Mouse (Mus musculus): ENCODE results near the gene Phkg2. TPM values are rescaled to one million over a fixed set of nuclear protein-coding genes. Genes with fewer than 3 reads are reported as not detected.

Phkg2 gene
- polyA plus RNA-seq (2017; shearing (Covaris generic)) = 100 to 1,000 TPM in 1 of 3 experiments, 10 to 100 TPM in 2; 75.0 to 116 (median 93.2) TPM

DNA sequence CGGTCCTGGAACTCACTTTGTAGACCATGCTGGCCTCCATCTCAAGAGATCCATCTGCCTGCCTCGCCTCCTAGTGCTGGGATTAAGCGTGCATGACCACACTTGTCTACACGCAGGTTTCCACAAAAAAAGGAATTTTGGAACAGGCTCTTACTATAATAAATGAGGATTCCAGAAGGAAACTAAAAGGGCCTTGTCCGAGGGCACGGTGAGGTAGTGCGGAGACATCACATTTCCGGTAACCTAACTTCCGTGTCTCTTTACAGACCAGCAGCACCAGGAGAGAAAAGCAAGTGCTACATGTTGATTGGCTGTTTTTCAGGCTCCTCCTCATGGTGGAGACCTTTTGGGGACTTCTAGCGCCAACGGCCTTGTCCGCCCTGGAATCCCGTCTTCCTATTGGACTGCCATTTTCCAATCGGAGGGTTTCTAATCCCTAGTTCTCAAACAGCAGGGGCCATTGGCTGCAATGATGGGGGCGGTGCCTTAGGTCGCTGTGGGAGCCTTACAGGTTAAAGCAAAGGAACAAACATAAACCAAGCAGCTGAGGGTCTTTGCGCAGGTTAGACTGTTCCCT, at the start of gene Phkg2:
Gene Phkg2, plus strand, starts transcription at position 446 of the 577 bp plus-strand sequence.
- ATAC-seq = peak; percentile 99

DNA sequence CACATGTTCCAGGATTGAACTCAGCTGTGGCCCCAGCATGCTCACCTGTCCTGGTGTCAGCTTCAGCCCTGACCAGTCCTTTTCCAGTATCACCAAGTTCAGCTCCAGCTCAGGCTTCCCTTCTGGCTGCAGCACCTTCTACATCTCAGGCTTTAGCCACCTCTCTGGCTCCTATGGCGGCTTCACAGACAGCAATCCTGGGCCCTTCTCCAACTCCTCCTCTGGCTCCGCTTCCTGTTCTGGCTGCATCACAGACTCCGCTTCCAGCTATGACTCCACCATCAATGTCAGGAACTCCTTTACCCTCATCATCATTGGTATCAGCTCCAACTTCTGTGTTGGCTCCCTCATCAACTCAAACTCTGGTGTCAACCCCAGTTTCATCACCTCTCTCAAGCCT, 31.5 kb upstream of the Phkg2 start:
- no peak for ATAC-seq

DNA sequence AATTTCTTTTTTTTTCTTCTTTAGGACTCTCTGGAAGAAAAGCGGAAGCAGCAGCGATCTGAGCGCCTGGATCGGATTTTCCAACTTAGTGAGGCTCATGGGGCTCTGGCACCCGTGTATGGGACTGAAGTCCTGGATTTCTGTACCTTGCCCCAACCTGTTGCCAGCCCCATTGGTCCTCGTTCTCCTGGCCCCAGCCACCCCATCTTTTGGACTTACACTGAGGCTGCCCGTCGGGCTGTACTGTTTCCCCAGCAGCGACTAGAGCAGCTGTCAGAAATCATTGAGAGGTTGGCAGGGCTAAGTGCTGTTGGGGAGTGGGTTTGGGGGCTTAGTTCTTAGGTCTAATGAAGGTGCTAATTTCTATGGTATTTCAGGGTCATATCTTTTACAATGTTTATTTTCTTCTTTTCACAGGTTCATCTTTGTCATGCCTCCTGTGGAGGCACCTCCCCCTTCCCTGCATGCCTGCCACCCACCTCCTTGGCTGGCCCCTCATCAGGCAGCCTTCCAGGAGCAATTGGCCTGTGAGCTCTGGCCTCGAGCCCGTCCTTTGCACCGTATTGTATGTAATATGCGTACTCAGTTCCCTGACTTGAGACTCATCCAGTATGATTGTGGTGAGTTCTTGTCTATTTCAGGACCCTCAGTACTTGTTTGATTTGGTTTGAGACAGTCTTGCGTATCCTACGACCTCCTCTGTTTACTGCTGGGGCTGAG, 23.9 kb upstream of the Phkg2 start:
- no peak for ATAC-seq

DNA sequence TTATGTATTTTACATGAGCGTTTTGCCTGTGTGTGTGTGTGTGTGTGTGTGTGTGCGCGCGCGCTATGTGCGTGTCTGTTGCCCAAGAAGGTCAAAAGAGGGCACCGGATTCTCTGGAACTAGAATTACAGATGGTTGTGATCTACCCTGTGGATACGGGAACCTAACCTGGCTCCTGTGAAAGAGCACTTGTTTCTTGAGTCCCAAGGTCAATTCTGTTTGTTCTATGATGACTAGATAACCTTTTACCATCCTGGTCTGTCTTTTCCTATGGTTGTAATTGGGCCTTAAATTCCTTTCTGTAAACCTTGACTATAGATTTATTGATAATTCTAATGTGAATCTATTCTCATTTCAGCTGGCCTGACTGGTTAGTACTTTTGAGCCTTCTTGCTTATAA, 21.6 kb upstream of the Phkg2 start:
- no peak for ATAC-seq

DNA sequence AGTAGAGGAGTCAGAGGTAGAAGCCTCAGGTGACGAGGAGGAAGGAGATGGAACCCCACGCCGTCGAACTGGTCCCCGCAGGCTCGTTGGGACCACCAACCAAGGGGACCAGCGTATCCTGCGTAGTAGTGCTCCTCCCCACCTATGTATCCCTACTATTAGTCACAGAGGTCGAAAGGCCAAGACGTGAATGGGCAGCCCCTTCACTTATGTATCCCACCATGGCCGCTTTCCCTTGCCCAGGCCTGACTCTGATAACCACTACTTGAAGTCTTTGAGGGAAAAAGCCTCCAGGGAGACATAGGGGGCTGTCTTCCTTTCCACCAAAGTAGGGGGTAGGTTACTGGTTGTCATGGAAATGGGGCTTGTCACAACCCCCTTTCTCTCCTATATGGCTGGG, 12.6 kb upstream of the Phkg2 start:
- no peak for ATAC-seq

DNA sequence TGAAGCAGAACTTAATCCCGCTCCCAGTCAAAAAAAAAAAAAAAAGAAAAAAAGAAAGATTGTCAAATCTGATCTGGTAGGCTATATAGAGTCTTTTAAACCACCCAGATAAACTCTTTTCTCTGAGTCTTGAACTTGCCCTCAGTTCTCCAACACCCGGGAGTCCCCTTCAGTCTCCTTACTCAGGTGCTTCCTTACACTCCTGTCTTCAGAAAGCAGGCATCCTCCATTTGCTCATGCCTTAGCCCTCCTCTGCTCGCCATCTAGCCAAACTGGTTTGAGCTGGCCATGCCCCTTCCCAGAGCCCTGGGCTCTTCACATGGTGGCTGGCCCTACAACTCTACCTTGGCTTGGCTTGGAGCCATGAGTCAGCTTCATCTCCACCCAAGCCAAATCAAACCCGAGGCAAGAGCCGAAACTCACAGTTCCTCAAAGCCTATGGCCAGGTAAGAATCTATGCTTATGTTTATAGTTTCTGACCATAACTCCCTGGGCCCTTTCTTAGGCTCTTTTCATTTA, 11.7 kb upstream of the Phkg2 start, which contains the start of gene Tmem265:
Gene Tmem265, plus strand, starts transcription at position 51 of the 519 bp plus-strand sequence.
- no peak for ATAC-seq

DNA sequence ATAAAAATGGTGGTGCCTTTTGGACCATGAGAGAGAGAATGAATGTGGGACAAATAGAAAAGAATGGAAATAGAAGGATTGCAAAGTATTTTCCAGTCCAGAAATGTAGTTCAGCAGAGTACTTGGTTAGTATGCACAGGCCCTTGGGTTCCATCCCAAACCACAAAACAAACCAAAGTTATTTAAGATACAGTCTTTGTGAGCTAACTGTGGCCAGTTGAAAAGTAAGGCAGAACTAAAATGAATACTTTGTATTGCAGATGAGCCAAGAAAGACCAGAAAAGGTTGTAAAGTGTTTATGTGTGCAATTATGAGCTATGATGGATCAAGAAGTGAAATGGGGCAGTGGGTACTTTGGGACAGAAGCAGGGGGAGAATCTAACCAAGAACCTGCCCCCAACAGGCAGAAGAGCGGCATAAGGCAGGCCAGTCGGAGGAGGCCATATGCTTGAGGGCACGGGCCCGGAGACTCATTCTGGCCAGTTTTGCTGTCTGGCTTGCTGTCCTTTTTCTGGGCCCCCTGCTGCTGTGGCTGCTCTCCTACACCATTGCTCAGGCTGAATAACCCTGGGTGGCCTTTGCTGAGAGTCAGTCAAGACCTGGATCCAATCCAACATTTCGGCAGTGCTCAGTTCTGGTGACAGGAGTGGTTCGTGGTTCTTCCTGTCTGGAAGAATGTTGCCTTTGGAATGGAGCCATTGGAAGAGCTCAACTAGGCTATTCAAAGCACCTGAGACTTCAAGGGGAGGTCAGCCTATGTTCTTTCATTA, 8.6 kb upstream of the Phkg2 start:
- no peak for ATAC-seq

DNA sequence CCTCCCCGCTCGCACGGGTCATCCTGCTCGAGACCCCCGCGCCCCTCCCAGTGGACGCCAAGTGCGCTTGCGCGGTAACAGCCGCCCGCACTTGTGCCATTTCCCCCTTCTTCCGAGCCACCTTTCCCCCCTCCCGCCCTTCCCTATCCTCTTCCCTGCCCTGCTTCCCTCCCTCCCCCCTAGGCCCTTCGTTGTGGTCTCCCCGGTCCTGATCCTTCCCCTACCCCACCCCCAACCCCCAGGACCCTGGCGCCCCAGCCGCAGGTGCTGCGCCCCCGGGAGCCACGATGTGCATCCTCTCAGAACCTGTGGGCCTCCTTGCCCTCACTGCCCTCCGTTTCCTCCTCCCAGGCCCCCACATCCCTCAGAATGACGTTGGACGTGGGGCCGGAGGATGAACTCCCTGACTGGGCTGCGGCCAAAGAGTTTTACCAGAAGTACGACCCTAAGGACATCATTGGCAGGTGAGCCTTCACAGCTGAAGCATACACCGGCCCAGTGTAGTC, 416 bp downstream of the Phkg2 start:
- ATAC-seq = no peak

DNA sequence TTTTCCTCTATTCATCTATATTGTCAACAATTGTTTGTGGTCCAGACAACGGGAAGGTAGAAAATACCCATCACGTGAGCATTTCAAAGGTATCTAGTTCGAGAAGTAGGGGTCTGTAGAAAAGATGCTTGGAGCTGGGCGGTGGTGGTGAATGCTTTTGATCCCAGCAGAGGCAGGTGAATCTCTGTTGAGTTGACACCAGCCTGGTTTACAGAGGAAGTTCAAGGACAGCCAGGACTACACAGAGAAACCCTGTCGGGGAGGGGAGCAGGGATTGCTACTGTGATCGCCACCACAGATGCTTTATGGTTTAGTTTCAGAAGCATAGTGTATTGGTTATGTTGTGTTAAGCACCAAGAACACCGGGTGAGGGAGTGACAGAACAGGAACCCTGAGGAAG, 975 bp downstream of the Phkg2 start:
- no peak for ATAC-seq

DNA sequence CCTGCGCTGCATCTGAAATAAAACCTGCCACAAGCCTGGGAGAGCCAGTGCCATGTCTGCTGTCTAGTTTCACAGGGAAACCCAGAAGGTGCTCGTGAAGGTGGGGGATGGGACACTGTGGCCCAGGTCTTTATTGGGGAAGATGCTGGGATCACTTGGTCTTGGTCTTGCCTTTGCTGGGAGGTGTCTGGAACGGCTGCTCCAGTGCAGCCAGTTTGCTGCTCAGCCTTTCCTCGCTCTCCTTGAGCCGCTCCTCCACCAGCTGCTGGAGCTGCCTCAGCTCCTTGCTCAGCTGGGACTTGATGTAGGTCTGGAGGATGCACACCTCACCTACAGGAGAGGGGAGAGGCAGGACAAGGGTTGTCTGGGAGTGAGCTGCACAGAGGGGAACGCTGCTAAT, 10.1 kb downstream of the Phkg2 start:
- no peak for ATAC-seq

DNA sequence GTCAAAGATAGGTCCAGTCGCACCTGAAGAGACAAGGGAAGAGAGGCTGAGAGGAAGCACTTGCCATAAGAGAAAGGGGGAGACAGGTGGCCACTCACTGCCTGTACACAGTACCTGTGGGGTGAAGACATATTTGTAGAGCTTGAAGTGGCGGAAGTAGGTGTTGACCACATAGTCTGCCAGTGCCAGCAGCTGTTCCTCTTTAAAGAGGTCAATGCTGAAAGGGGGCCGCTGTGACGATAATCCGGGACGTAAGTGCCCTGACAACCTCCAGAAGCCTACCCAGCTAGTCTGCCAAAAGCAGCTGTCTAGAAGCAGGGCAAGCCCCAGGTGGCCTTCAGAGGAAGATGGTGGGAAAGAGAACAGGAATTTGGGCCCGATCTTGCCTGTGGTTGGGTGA, 11.9 kb downstream of the Phkg2 start:
- ATAC-seq = no peak

DNA sequence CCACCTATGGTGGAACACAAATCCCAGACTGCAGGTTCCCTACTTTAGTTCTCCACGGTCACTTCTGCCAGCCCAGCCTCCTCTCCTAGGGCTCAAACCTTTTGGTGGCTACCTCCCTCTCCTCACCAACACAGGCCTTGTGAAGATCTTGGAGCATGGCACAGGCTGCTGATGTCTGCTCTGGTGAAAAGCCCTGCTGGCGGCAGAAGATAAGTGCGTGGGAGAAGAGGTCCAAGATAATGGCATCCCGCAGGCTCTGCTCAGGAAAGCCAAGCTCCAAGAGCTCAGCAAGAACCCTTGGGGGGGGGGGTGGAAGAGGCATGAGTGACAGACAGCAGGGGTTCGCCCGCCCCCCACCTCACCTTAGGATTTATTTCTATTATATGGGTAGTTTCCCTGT, 13.0 kb downstream of the Phkg2 start:
- ATAC-seq = no peak

DNA sequence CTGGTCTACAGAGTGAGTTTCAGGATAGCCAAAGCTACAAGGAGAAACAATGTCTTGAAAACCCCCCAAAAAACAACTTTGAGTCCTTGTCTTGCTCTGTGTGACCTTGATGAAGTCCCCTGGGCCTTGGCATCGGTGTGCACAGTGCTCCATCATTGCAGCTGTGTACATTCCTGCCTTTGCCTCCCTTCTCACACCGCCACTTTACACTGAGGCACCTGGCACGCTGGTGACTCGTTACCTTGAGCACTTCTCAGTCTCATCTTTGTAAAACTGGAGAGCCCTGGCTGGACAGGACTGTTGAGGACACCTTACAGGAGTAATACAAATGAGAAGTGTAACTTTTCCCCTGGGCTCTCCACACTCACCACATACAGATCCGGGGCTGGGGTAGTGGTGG, 14.1 kb downstream of the Phkg2 start:
- ATAC-seq = no peak

DNA sequence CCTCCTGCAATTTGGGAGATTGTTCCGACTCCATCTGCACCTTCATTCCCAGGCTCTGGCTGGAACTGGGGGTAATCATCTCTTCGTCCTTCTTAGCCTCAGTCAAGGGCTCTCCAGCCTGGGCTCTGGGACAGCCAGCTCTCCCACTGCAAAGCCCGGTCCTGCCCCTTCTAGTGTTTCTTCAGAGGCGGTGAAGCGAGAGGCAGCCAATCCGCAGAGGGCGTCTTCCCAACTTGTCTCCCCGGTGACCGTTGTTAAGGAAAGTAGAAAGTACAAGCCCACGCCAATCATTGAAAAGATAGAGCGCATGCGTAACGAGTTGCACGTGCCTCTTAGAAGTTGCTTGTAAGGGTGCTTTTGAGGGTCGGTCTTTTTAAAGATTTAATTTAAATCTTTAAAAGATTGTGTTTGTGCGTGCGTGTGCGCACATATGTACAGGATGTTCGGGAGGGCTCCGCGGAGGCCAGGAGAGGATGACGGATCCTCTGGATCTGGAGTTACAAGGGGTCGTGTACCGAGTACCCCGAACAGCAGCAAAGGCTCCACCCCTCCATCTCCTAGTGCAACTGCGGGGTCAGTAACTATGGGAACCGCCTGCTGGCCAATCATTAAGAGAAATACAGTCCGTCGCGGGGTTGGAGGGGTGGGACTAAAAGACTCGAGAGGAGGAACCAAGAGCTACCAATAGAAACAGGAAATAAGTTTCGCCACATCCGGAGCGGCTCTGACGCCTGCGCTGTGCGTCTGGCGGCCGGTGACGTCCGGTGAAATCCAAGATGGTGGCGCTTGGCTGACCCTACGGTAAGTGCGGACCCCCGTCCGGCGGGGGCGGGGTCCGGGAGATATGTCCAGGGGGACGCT, 15.1 kb downstream of the Phkg2 start, which contains the start of the genes Ccdc189 and Rnf40:
Gene Ccdc189, minus strand, starts transcription at position 585 of the 861 bp plus-strand sequence.
Gene Rnf40, plus strand, starts transcription at position 757 of the 861 bp plus-strand sequence.
- peak; percentile 96 for ATAC-seq

DNA sequence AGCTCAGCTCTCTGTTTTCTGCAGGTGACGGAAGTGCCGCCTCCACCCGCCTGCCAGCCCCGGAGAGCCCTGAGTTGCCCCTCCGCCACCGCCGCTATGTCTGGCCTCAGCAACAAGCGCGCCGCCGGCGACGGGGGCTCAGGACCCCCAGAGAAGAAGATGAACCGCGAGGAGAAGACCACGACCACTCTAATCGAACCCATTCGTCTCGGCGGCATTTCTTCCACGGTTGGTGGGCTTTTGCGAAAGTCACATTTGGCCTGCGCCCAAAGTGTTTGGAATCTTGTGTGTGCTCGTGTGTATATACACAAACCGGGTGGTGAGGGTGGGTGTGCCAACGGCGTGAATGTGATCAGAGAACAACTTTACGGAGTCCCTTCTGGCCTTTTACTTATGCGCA, 15.8 kb downstream of the Phkg2 start:
- peak; percentile 24 for ATAC-seq

DNA sequence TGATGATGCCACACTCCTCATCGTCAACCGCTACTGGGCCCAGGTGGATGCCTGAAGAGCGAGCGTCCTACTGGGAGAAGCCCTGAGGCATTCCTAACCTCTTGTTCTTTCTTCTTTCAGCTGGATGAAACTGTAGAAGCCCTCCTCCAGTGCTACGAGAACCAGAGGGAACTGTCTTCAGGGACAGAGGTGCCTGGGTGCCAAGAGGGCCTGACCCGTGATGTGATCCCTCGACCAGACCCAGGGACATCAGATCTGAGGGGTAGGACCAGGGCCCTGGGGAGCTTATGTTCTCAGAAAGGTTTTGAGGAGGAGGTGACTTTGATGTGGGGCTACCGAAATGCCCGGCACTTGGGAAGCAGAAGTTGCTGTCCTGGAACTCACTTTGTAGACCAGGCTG, 16.5 kb downstream of the Phkg2 start:
- ATAC-seq = no peak

DNA sequence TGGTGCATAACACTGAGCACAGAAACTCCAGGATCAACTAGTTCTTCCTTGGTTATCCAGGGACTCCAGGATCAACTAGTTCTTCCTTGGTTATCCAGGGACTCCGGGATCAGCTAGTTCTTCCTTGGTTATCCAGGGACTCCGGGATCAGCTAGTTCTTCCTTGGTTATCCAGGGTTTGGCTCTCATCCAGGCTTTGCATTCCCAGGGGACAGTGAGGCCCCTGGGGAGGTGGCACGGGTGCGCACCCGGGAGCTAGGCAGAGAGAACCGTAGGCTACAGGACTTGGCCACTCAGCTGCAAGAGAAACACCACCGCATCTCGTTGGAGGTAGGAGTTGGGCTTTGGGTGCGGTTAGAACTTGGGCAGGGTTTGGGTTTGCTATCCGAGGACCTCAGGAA, 18.0 kb downstream of the Phkg2 start:
- no peak for ATAC-seq

DNA sequence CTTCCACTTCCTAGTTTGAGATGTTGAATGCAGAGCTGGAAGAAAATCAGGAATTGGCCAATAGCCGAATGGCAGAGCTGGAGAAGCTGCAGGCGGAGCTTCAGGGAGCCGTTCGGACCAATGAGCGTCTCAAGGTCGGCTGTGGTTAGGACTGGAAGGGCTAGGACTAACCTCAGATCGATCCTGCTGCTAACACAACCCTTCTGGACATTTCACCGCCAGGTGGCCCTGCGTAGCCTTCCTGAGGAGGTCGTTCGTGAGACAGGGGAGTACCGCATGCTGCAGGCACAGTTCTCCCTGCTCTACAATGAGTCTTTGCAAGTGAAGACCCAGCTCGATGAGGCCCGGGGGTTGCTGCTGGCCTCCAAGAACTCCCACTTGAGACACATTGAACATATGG, 19.4 kb downstream of the Phkg2 start:
- ATAC-seq = no peak

DNA sequence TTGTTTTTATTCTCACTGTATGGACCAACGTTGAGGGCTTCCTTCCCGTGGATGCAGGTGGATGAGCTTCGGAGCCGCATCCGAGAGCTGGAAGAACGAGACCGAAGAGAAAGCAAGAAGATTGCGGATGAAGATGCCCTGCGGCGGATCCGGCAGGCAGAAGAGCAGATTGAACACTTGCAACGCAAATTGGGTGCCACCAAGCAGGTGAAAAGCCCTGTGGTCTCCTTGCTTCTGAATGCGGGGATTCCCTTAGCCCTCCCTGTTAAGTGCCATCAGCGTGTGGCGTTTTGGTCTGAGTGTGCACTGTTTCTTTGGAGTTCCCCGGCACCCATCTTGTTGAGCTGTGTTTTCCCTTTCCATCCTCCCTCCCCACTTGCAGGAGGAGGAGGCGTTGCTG, 23.6 kb downstream of the Phkg2 start:
- no peak for ATAC-seq

DNA sequence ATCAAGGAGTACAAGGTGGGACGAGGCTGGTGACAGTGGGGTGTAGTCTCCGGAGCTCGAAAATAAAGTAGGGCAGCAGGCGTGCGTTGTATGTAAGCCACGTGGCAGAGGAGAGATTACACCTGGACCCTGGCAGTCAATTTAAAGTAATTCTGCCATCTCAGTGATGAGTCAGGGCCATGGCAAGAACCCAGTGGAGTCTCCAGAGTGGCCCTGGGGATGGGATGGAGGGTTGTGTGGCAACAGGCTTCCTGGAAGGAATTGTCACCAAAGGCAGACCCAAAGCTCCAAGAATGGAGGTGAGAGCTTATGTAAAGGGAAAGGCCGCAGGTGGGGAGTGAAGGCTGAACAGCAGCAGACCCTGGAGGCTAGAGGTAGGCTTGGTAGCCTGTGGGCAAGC, 27.5 kb downstream of the Phkg2 start:
- ATAC-seq = no peak

DNA sequence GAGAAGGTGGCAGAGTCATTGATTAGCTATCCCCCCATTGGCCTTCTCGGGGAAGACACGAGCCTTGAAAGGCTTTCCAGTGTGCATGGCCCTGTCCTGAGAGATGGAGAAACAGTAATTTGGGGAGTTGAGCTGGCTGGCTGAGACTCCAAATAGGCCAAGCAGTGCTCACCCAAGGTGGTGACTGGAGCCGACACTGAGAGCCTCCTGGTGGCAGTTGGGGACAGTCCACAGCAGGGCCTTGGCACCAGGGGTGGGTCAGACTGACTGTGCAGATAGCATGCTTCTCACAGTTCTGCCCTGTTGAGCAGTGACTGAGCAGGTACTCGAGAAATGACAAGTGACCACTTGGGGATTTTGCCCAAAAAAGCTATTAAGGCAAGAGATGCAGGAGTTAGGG, 28.6 kb downstream of the Phkg2 start:
- ATAC-seq = no peak

DNA sequence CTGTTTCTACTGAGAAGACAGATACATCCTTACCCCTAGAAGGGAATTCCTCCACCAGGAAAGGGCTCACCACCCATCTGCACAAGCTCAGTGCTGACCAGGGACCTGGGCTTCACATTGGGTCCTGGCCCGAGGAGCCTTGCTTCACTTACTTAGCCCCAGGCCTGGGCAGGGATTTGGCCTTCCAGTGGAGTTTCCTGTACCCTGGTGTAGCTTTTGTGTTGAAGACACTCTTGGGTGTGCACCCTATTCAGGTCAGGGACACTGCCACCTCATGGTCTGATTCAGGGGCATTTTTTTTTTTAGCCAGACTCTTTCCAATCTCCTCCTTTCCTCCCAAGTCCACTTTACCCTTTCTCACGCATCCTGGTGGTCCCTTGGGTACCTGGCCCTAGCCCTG, 29.8 kb downstream of the Phkg2 start:
- no peak for ATAC-seq

Measured in inflammation-experienced regulatory T-cells, adult 6 months (primary cell).